Mouse (Mus musculus): ENCODE data around the gene Wnt3a. TPM values are rescaled to one million over a fixed set of nuclear protein-coding genes. Genes with fewer than 3 reads are reported as not detected.

The Wnt3a gene
- polyA plus RNA-seq, 1 experiment = not detected

GRCm38 (mm10) chr11:59226251-59226650 is 64.3 kb downstream of the Wnt3a start:
- H3K27me3 ChIP-seq (ENCODE audit: control insufficient read depth, insufficient read depth, insufficient read length) = no peaks in the 10 kb centered on the region
- H3K36me3 ChIP-seq (ENCODE audit: control insufficient read depth, insufficient read depth) = peaks cover 42% of the 10 kb centered on the region
- peak overlapping the region; percentile 100 for H3K4me3 ChIP-seq (ENCODE audit: insufficient read depth, poor library complexity, severe bottlenecking)
- peaks cover 79% of the 10 kb centered on the region for H3K79me2 ChIP-seq (ENCODE audit: control insufficient read depth, insufficient read depth)
- no peak overlapping the region for H3ac ChIP-seq (ENCODE audit: control insufficient read depth, insufficient read length, low read depth)
- TF ChIP-seq MYOD1 (IDR thresholded peaks at IDR 0.05; ENCODE audit: control insufficient read depth, insufficient read length, low read depth) = peak; percentile 87
- TF ChIP-seq MYOG (IDR thresholded peaks at IDR 0.05; ENCODE audit: control insufficient read depth, extremely low read depth, insufficient read length) = no peak
- TF ChIP-seq FOSL1 (IDR thresholded peaks at IDR 0.05; ENCODE audit: insufficient read depth, low read length, poor library complexity, severe bottlenecking) = peak; percentile 57
- H3K79me3 ChIP-seq (ENCODE audit: low read depth) = peaks cover 71% of the 10 kb centered on the region

GRCm38 (mm10) chr11:59225167-59225566 is 65.4 kb downstream of the Wnt3a start:
- no peak for TF ChIP-seq FOSL1 (IDR thresholded peaks at IDR 0.05; ENCODE audit: insufficient read depth, low read length, poor library complexity, severe bottlenecking)
- TF ChIP-seq MAX (IDR thresholded peaks at IDR 0.05) = no peak
- no peak for TF ChIP-seq CTCF (IDR thresholded peaks at IDR 0.05; ENCODE audit: control insufficient read depth, insufficient read depth, insufficient read length)
- TF ChIP-seq MYOD1 (IDR thresholded peaks at IDR 0.05; ENCODE audit: control insufficient read depth, insufficient read length, low read depth) = no peak
- no peak for TF ChIP-seq USF1 (IDR thresholded peaks at IDR 0.05; ENCODE audit: low read depth)
- TF ChIP-seq CEBPB (IDR thresholded peaks at IDR 0.05; ENCODE audit: low read depth) = no peak
- TF ChIP-seq MYOG (IDR thresholded peaks at IDR 0.05; ENCODE audit: control insufficient read depth, extremely low read depth, insufficient read length) = no peak
- H3K4me3 ChIP-seq (ENCODE audit: insufficient read depth, poor library complexity, severe bottlenecking) = no peak overlapping the region
- H3K36me3 ChIP-seq (ENCODE audit: control insufficient read depth, insufficient read depth) = peaks cover 51% of the 10 kb centered on the region
- peaks cover 82% of the 10 kb centered on the region for H3K79me3 ChIP-seq (ENCODE audit: low read depth)
- no peaks in the 10 kb centered on the region for H3K27me3 ChIP-seq (ENCODE audit: control insufficient read depth, insufficient read depth, insufficient read length)
- H3ac ChIP-seq (ENCODE audit: control insufficient read depth, insufficient read length, low read depth) = no peak overlapping the region
- H3K79me2 ChIP-seq (ENCODE audit: control insufficient read depth, insufficient read depth) = peaks cover 90% of the 10 kb centered on the region

DNA sequence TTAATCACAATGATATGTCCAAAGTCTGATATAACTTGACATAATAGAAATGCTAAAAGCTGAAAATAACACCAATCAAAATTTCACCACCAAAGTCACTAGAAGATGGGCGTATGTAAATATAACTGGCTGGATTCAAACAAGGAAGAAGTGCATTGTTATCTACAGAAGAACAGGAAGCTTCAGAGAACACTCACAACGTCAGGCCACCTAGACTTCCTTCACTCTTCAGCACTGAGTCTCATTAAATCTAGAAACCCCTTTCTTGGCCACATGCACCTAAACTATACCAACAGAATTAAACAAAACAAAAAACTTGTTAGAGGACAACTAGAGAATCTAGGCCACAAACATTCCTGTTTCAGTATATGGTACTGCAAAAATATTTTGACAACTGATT is 66.1 kb downstream of the Wnt3a start:
- Histone ChIP-seq H3K79me3 (ENCODE audit: low read depth) (peaks cover 89% of the 10 kb centered on the region), H3K4me3 (ENCODE audit: insufficient read depth, poor library complexity, severe bottlenecking) (no peak overlapping the region), H3K36me3 (ENCODE audit: control insufficient read depth, insufficient read depth) (peaks cover 58% of the 10 kb centered on the region), H3K27me3 (ENCODE audit: control insufficient read depth, insufficient read depth, insufficient read length) (no peaks in the 10 kb centered on the region), H3K79me2 (ENCODE audit: control insufficient read depth, insufficient read depth) (peaks cover 96% of the 10 kb centered on the region), H3ac (ENCODE audit: control insufficient read depth, insufficient read length, low read depth) (no peak overlapping the region)
- no peak for TF ChIP-seq USF1 (IDR thresholded peaks at IDR 0.05; ENCODE audit: low read depth)

DNA sequence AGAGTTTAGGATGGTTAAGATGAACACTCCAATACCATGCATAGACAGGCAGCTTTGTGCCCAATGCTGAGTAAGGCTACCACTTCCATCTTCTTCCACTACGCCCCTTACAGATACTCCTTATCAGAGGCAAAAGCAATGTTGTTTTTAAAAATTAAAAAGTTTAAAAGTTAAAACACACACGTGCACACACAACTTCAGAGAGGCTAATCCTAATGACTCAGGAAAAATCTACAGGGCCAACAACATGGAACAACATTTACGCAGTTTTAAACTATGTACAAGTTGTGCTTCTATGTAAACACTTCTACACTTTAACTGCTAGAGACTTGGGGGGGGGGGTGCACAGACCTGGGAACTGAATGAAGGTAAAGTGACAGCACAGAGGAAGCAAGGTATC is 66.5 kb downstream of the Wnt3a start:
- Histone ChIP-seq H3K36me3 (ENCODE audit: control insufficient read depth, insufficient read depth) (peaks cover 62% of the 10 kb centered on the region), H3ac (ENCODE audit: control insufficient read depth, insufficient read length, low read depth) (no peak overlapping the region), H3K79me2 (ENCODE audit: control insufficient read depth, insufficient read depth) (peaks cover 98% of the 10 kb centered on the region), H3K79me3 (ENCODE audit: low read depth) (peaks cover 93% of the 10 kb centered on the region), H3K27me3 (ENCODE audit: control insufficient read depth, insufficient read depth, insufficient read length) (no peaks in the 10 kb centered on the region), H3K4me3 (ENCODE audit: insufficient read depth, poor library complexity, severe bottlenecking) (no peak overlapping the region)
- no peak for TF ChIP-seq MYOD1 (IDR thresholded peaks at IDR 0.05; ENCODE audit: control insufficient read depth, insufficient read length, low read depth)
- TF ChIP-seq MAX (IDR thresholded peaks at IDR 0.05) = no peak
- TF ChIP-seq CTCF (IDR thresholded peaks at IDR 0.05; ENCODE audit: control insufficient read depth, insufficient read depth, insufficient read length) = no peak
- TF ChIP-seq FOSL1 (IDR thresholded peaks at IDR 0.05; ENCODE audit: insufficient read depth, low read length, poor library complexity, severe bottlenecking) = no peak
- TF ChIP-seq MYOG (IDR thresholded peaks at IDR 0.05; ENCODE audit: control insufficient read depth, extremely low read depth, insufficient read length) = no peak
- no peak for TF ChIP-seq USF1 (IDR thresholded peaks at IDR 0.05; ENCODE audit: low read depth)
- TF ChIP-seq CEBPB (IDR thresholded peaks at IDR 0.05; ENCODE audit: low read depth) = no peak

GRCm38 (mm10) chr11:59222306-59222705 is 68.2 kb downstream of the Wnt3a start:
- Histone ChIP-seq H3ac (ENCODE audit: control insufficient read depth, insufficient read length, low read depth) (no peak overlapping the region), H3K36me3 (ENCODE audit: control insufficient read depth, insufficient read depth) (peaks cover 79% of the 10 kb centered on the region), H3K79me2 (ENCODE audit: control insufficient read depth, insufficient read depth) (peaks cover 100% of the 10 kb centered on the region), H3K4me3 (ENCODE audit: insufficient read depth, poor library complexity, severe bottlenecking) (no peak overlapping the region), H3K27me3 (ENCODE audit: control insufficient read depth, insufficient read depth, insufficient read length) (no peaks in the 10 kb centered on the region), H3K79me3 (ENCODE audit: low read depth) (peaks cover 100% of the 10 kb centered on the region)
- TF ChIP-seq MAX (IDR thresholded peaks at IDR 0.05) (no peak), FOSL1 (IDR thresholded peaks at IDR 0.05; ENCODE audit: insufficient read depth, low read length, poor library complexity, severe bottlenecking) (no peak), MYOG (IDR thresholded peaks at IDR 0.05; ENCODE audit: control insufficient read depth, extremely low read depth, insufficient read length) (no peak), USF1 (IDR thresholded peaks at IDR 0.05; ENCODE audit: low read depth) (no peak), CTCF (IDR thresholded peaks at IDR 0.05; ENCODE audit: control insufficient read depth, insufficient read depth, insufficient read length) (no peak), CEBPB (IDR thresholded peaks at IDR 0.05; ENCODE audit: low read depth) (no peak), MYOD1 (IDR thresholded peaks at IDR 0.05; ENCODE audit: control insufficient read depth, insufficient read length, low read depth) (no peak)

- peaks cover 86% of the 10 kb centered on the region for H3K36me3 ChIP-seq (ENCODE audit: control insufficient read depth, insufficient read depth)
- TF ChIP-seq CEBPB (IDR thresholded peaks at IDR 0.05; ENCODE audit: low read depth) (no peak), CTCF (IDR thresholded peaks at IDR 0.05; ENCODE audit: control insufficient read depth, insufficient read depth, insufficient read length) (no peak), MAX (IDR thresholded peaks at IDR 0.05) (no peak), USF1 (IDR thresholded peaks at IDR 0.05; ENCODE audit: low read depth) (no peak), FOSL1 (IDR thresholded peaks at IDR 0.05; ENCODE audit: insufficient read depth, low read length, poor library complexity, severe bottlenecking) (no peak), MYOD1 (IDR thresholded peaks at IDR 0.05; ENCODE audit: control insufficient read depth, insufficient read length, low read depth) (no peak), MYOG (IDR thresholded peaks at IDR 0.05; ENCODE audit: control insufficient read depth, extremely low read depth, insufficient read length) (no peak)
Measured at GRCm38 (mm10) chr11:59221604-59222003, 68.9 kb downstream of the Wnt3a start.

More at GRCm38 (mm10) chr11:59221604-59222003, 68.9 kb downstream of the Wnt3a start:
- H3K79me2 ChIP-seq (ENCODE audit: control insufficient read depth, insufficient read depth) = peaks cover 100% of the 10 kb centered on the region
- no peak overlapping the region for H3K4me3 ChIP-seq (ENCODE audit: insufficient read depth, poor library complexity, severe bottlenecking)
- no peaks in the 10 kb centered on the region for H3K27me3 ChIP-seq (ENCODE audit: control insufficient read depth, insufficient read depth, insufficient read length)
- peaks cover 100% of the 10 kb centered on the region for H3K79me3 ChIP-seq (ENCODE audit: low read depth)
- no peak overlapping the region for H3ac ChIP-seq (ENCODE audit: control insufficient read depth, insufficient read length, low read depth)

All from C2C12 (cell line).